Mouse (Mus musculus): ENCODE measurements around the gene Tlcd2.

DNA sequence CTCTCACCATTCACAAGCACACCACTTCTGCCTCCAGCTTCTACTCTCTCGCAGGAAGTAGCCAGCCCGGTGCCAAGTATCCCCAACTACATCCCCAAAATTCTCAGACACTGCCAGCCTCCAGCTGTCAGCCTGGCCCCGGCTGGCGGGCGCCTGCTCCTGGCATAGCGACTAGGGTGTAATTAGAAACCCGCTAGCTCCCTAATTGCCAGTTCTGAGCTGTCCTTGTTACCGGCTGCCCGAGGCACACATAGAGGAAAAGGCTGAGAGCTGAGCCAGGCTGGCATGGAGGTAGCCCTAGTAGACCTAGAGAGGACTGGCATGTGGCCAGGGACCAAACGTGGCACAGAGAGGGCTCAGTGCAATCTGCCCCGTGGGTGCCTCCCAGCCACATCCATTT, 30.2 kb upstream of the Tlcd2 start:
- TF ChIP-seq CTCF (IDR thresholded peaks at IDR 0.05) (no peak), EP300 (IDR thresholded peaks at IDR 0.05) (no peak)
